Mouse (Mus musculus) E14TG2a.4 (cell line): Measurements from ENCODE around the gene Ptrh1.

ENCODE experiments used
- CTCF ChIP-seq: conservative IDR thresholded peaks from 2 replicates; pipeline ENCODE4 v1.5.1; 2014; ENCODE audit warnings: low read length
- NANOG ChIP-seq: IDR thresholded peaks from 2 replicates; pipeline ENCODE4 v1.6.1; 2014; ENCODE audit warnings: borderline replicate concordance, low read length, mixed read lengths
- POU5F1 ChIP-seq: IDR thresholded peaks from 2 replicates; pipeline ENCODE4 v1.6.1; 2014; ENCODE audit warnings: low read length, borderline replicate concordance

GRCm38 (mm10) chr2:32758503-32758902 lies 17.1 kb upstream of the Ptrh1 start:
- TF ChIP-seq CTCF (no peak), NANOG (no peak), POU5F1 (no peak)
